Mouse (Mus musculus) liver, embryonic 16.5 days (tissue): ENCODE results near the gene Cpm. TPM values are rescaled to one million over a fixed set of nuclear protein-coding genes. Genes with fewer than 3 reads are reported as not detected.

ENCODE experiments used
- ATAC-seq: fragments of 200-750 bp; cut with Nextera tagmentation; 2 replicates; pipeline ENCODE4 v1.8.0; 2017; ENCODE audit warnings: low read depth, mild to moderate bottlenecking, moderate number of reproducible peaks, moderate library complexity
- H3K27ac ChIP-seq: fragments of 300-500 bp; sonication (generic); 2 replicates; pipeline ENCODE4 v1.5.1; 2014; ENCODE audit warnings: mild to moderate bottlenecking, low read length
- H3K27me3 ChIP-seq: fragments of 300-500 bp; sonication (generic); 2 replicates; pipeline ENCODE4 v1.6.1; 2014; ENCODE audit warnings: low read depth, low read length, mixed read lengths; ENCODE audit not compliant: control insufficient read depth, insufficient read depth
- H3K36me3 ChIP-seq: fragments of 300-500 bp; sonication (generic); 2 replicates; pipeline ENCODE4 v1.6.1; 2014; ENCODE audit warnings: mild to moderate bottlenecking; ENCODE audit not compliant: control insufficient read depth, insufficient read depth
- H3K4me1 ChIP-seq: fragments of 300-500 bp; sonication (generic); 2 replicates; pipeline ENCODE4 v1.6.1; 2014; ENCODE audit warnings: low read depth, low read length, mixed read lengths; ENCODE audit not compliant: control insufficient read depth
- H3K4me2 ChIP-seq: fragments of 300-500 bp; sonication (generic); 2 replicates; pipeline ENCODE4 v1.6.1; 2014; ENCODE audit warnings: low read depth, low read length, mixed read lengths
- H3K4me3 ChIP-seq: fragments of 300-500 bp; sonication (generic); 2 replicates; pipeline ENCODE4 v1.5.1; 2014; ENCODE audit warnings: low read depth, mild to moderate bottlenecking, low read length
- H3K9ac ChIP-seq: fragments of 300-500 bp; sonication (generic); 2 replicates; pipeline ENCODE4 v1.6.1; 2014; ENCODE audit warnings: low read depth, low read length
- H3K9me3 ChIP-seq: fragments of 300-500 bp; sonication (generic); replicated peaks from 2 replicates; pipeline ENCODE4 v1.6.1; 2016; ENCODE audit warnings: low read length; ENCODE audit not compliant: control insufficient read depth
- WGBS: fragments of 180-500 bp; shearing (Covaris S2); extraction: QIAGEN DNeasy Blood & Tissue Kit; methylation state at CpG from one replicate; pipeline ENCODE4 v1.1.7; 2014; ENCODE audit not compliant: insufficient replicate concordance; 5-methylcytosine and 5-hydroxymethylcytosine counted together
- polyA plus RNA-seq: library from polyadenylated mRNA; unstranded; fragments of >200 nt; fragmentation: Nextera tagmentation; extraction: Ambion mirVana; gene quantifications from 2 replicates; pipeline ENCODE4 v1.2.1, GENCODE M21; 2015

Gene Cpm
- polyA plus RNA-seq, 1 experiment from 2014 or later: 61.6 TPM

DNA sequence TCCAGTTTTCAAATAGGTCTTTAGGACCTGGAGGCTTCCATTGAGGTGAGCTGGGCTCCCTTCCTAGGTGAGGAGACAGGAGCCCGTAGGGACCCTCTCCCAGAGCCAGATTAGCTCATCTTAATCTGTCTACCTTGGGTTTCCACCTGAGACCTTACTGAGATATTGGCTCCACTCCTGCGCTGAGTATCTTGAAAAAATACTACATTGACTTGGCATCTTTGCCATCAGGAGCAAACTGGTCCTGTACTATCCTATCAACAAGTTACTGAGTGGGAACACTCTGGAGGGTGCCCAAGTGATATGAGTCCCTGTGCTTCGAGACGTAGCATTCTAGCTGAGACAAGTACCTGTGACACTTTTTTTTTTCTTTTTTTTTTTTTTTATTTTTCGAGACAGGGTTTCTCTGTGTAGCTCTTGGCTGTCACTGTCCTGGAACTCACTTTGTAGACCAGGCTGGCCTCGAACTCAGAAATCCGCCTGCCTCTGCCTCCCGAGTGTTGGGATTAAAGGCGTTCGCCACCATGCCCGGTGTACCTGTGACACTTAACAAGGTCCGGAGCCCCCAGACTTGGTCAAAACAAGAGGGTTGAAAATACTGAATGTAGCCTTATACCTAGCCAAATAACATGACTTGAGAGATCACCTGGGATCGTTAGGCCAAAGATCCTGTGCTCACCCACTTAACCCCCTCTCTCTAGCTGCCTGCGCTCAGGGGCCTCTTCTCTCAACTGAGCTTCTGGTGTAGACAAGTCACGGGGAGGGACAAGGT lies 13.4 kb downstream of the Cpm start:
- no peaks in the 10 kb centered on the region; the same call in 1 of the 2 replicates for H3K4me1 ChIP-seq
- H3K4me2 ChIP-seq: no peak overlapping the region
- no peaks in the 10 kb centered on the region for H3K36me3 ChIP-seq
- no peak for ATAC-seq
- WGBS: 73% methylated on average over 15 of the region's 15 CpGs
- no peaks in the 10 kb centered on the region for H3K27me3 ChIP-seq
- H3K27ac ChIP-seq: no peak overlapping the region
- no peaks in the 10 kb centered on the region for H3K9me3 ChIP-seq
- no peak overlapping the region for H3K4me3 ChIP-seq
- H3K9ac ChIP-seq: no peak overlapping the region

- Histone ChIP-seq H3K9ac (no peak overlapping the region), H3K4me1 (no peaks in the 10 kb centered on the region; the same call in 1 of the 2 replicates), H3K36me3 (no peaks in the 10 kb centered on the region), H3K4me3 (no peak overlapping the region), H3K27ac (no peak overlapping the region), H3K9me3 (no peaks in the 10 kb centered on the region), H3K4me2 (no peak overlapping the region), H3K27me3 (no peaks in the 10 kb centered on the region)
- no peak for ATAC-seq
- WGBS: 58% methylated on average over 6 of the region's 6 CpGs
These were observed 14.0 kb downstream of the Cpm start for GRCm38 (mm10) chr10:117643302-117643701.

DNA sequence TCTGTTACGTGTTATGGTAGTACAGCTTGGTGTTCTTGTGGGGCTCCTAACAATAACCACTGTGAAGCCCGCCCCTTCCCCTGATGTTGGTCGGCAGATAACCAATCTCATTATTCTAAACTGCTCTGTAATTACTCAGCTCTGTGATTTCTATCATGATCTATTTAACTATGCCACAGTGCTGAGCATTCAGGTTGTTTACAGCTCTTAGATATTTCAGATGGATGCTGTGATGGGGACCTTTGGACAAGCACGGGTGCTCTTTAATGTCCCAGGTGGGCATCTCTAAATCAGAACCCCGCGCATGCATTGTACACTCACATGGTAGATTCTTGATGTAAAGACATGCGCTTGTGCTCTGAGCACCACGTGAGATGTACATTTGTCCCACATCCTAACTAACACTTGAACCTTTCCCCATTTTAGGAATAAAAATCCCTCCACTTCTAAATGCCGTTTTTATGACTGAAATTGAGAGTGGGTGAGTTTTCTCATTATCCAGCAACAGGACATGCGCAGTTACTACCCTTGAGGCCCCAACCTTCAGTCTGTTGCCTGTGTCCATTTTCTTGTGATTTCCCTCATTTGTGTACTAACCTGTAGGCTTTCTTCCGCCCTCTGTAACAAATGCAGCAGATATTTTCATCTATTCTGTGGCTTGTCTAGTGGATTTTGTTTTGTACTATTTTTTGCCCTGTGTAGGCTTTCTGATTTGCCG lies 14.6 kb downstream of the Cpm start:
- H3K27me3 ChIP-seq: no peaks in the 10 kb centered on the region
- H3K27ac ChIP-seq: no peak overlapping the region
- no peaks in the 10 kb centered on the region; the same call in 1 of the 2 replicates for H3K4me1 ChIP-seq
- no peak overlapping the region for H3K4me3 ChIP-seq
- no peak for ATAC-seq
- H3K9ac ChIP-seq: no peak overlapping the region
- no peaks in the 10 kb centered on the region for H3K9me3 ChIP-seq
- 67% methylated on average over 12 of the region's 12 CpGs for WGBS
- no peak overlapping the region for H3K4me2 ChIP-seq
- H3K36me3 ChIP-seq: no peaks in the 10 kb centered on the region

DNA sequence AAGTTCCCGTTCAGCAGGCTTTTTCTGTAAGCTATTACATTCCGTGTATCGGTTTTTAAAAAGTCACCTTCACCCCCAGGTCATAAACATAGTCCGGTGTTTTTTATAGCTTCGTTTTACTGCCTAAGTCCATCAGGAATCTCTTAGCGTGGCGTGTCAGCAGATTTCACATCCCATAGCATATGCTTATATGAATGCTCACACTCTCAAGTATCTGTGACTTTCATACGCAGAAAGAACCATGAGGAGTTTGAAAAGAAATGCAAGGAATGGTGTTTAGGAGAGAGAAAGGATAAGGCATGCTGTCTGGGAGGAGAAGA lies 15.1 kb downstream of the Cpm start:
- Histone ChIP-seq H3K9me3 (no peaks in the 10 kb centered on the region), H3K9ac (no peak overlapping the region), H3K36me3 (no peaks in the 10 kb centered on the region), H3K27ac (no peak overlapping the region), H3K27me3 (no peaks in the 10 kb centered on the region), H3K4me3 (no peak overlapping the region), H3K4me2 (no peak overlapping the region), H3K4me1 (no peaks in the 10 kb centered on the region; the same call in 1 of the 2 replicates)
- WGBS: 75% methylated on average over 8 of the region's 8 CpGs
- no peak for ATAC-seq

GRCm38 (mm10) chr10:117644828-117645227 lies 15.5 kb downstream of the Cpm start:
- H3K27me3 ChIP-seq: no peaks in the 10 kb centered on the region
- no peak overlapping the region for H3K4me3 ChIP-seq
- no peaks in the 10 kb centered on the region; the same call in 1 of the 2 replicates for H3K4me1 ChIP-seq
- 70% methylated on average over 11 of the region's 11 CpGs for WGBS
- no peak overlapping the region for H3K4me2 ChIP-seq
- no peaks in the 10 kb centered on the region for H3K9me3 ChIP-seq
- no peaks in the 10 kb centered on the region for H3K36me3 ChIP-seq
- ATAC-seq: no peak
- H3K27ac ChIP-seq: no peak overlapping the region
- no peak overlapping the region for H3K9ac ChIP-seq

- no peaks in the 10 kb centered on the region for H3K9me3 ChIP-seq
- 59% methylated on average over 7 of the region's 7 CpGs for WGBS
- no peak for ATAC-seq
These were observed 16.2 kb downstream of the Cpm start for GRCm38 (mm10) chr10:117645487-117645964.

GRCm38 (mm10) chr10:117646482-117647157 lies 17.3 kb downstream of the Cpm start:
- H3K9ac ChIP-seq: no peak overlapping the region
- no peaks in the 10 kb centered on the region for H3K27me3 ChIP-seq
- no peaks in the 10 kb centered on the region for H3K4me1 ChIP-seq
- no peaks in the 10 kb centered on the region for H3K36me3 ChIP-seq
- ATAC-seq: no peak
- 63% methylated on average over 5 of the region's 5 CpGs for WGBS
- H3K4me3 ChIP-seq: no peak overlapping the region
- no peaks in the 10 kb centered on the region for H3K9me3 ChIP-seq
- no peak overlapping the region for H3K4me2 ChIP-seq
- H3K27ac ChIP-seq: no peak overlapping the region

More at GRCm38 (mm10) chr10:117645487-117645964, 16.2 kb downstream of the Cpm start:
- Histone ChIP-seq H3K4me3 (no peak overlapping the region), H3K4me2 (no peak overlapping the region), H3K9ac (no peak overlapping the region), H3K27ac (no peak overlapping the region), H3K36me3 (no peaks in the 10 kb centered on the region), H3K27me3 (no peaks in the 10 kb centered on the region), H3K4me1 (no peaks in the 10 kb centered on the region)

DNA sequence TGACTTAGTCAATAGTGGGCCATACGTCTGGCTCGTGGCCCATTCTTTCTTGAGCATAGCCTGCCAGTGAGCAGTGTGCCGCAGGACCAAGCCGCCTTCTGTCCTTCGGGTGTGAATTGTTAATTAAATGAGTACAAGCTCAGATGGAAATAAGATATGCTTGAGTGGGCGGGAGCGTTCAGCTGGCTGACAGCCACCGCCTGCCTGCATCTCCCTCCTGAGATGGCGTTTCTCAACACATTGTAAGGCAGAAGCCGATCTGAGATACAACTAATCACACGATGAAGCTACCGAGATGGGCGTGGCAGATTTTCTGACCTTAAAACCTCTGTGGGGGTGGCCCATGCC lies 17.8 kb downstream of the Cpm start:
- Histone ChIP-seq H3K27me3 (no peaks in the 10 kb centered on the region), H3K27ac (no peak overlapping the region), H3K9me3 (no peaks in the 10 kb centered on the region), H3K4me2 (no peak overlapping the region), H3K9ac (no peak overlapping the region), H3K4me3 (no peak overlapping the region), H3K36me3 (no peaks in the 10 kb centered on the region), H3K4me1 (no peaks in the 10 kb centered on the region)
- 70% methylated on average over 13 of the region's 13 CpGs for WGBS
- ATAC-seq: no peak
